Mouse (Mus musculus): ENCODE data around the gene Zfp367. TPM values are rescaled to one million over a fixed set of nuclear protein-coding genes. Genes with fewer than 3 reads are reported as not detected.
A peak's percentile ranks its signal among the peaks of the same experiment; 100 is the strongest.

Gene Zfp367
- polyA plus RNA-seq, 1 experiment from 2014 or later = 27.4 TPM

GRCm38 (mm10) chr13:64178746-64179652 is 26.0 kb upstream of the Zfp367 start:
- 0 out of 2 replicates have a peak, but pooled peaks cover 5% of the 10 kb centered on the region for H3K4me1 ChIP-seq
- ATAC-seq (ENCODE audit: borderline replicate concordance, extremely low read depth, low FRiP score, low TSS enrichment) = no peak
- WGBS = 68% methylated on average over 13 of the region's 13 CpGs
- H3K9me3 ChIP-seq = no peaks in the 10 kb centered on the region
- no peak overlapping the region for H3K4me3 ChIP-seq
- H3K4me2 ChIP-seq = no peak overlapping the region
- no peaks in the 10 kb centered on the region for H3K27me3 ChIP-seq
- H3K36me3 ChIP-seq = peaks cover 10% of the 10 kb centered on the region
- no peak overlapping the region for H3K9ac ChIP-seq
- H3K27ac ChIP-seq = no peak overlapping the region

- H3K36me3 ChIP-seq = peaks cover 14% of the 10 kb centered on the region
- WGBS = 58% methylated on average over 7 of the region's 7 CpGs
- peak; percentile 27; the same call in 1 of the 2 replicates for ATAC-seq (ENCODE audit: borderline replicate concordance, extremely low read depth, low FRiP score, low TSS enrichment)
Measured at GRCm38 (mm10) chr13:64178000-64178399, 25.0 kb upstream of the Zfp367 start.

GRCm38 (mm10) chr13:64169746-64170145 is 16.7 kb upstream of the Zfp367 start:
- Histone ChIP-seq H3K9ac (no peak overlapping the region), H3K27me3 (no peaks in the 10 kb centered on the region), H3K9me3 (peaks cover 43% of the 10 kb centered on the region), H3K36me3 (peaks cover 46% of the 10 kb centered on the region), H3K27ac (no peak overlapping the region), H3K4me3 (no peak overlapping the region), H3K4me2 (no peak overlapping the region), H3K4me1 (no peaks in the 10 kb centered on the region)
- WGBS = 95% methylated on average over 25 of the region's 25 CpGs
- ATAC-seq (ENCODE audit: borderline replicate concordance, extremely low read depth, low FRiP score, low TSS enrichment) = no peak

More at GRCm38 (mm10) chr13:64178000-64178399, 25.0 kb upstream of the Zfp367 start:
- Histone ChIP-seq H3K27me3 (no peaks in the 10 kb centered on the region), H3K9me3 (no peaks in the 10 kb centered on the region), H3K4me2 (no peak overlapping the region), H3K27ac (no peak overlapping the region), H3K4me1 (0 out of 2 replicates have a peak, but pooled peaks cover 5% of the 10 kb centered on the region), H3K4me3 (no peak overlapping the region), H3K9ac (no peak overlapping the region)

- no peaks in the 10 kb centered on the region for H3K27me3 ChIP-seq
- H3K36me3 ChIP-seq = peaks cover 7% of the 10 kb centered on the region; the same call in 1 of the 2 replicates
- H3K4me1 ChIP-seq = peaks cover 11% of the 10 kb centered on the region
- no peak for ATAC-seq (ENCODE audit: borderline replicate concordance, extremely low read depth, low FRiP score, low TSS enrichment)
- peak overlapping the region; percentile 75; the same call in 1 of the 2 replicates for H3K9ac ChIP-seq
- peaks cover 7% of the 10 kb centered on the region; the same call in 1 of the 2 replicates for H3K9me3 ChIP-seq
- WGBS = 32% methylated on average over 13 of the region's 13 CpGs
- H3K4me2 ChIP-seq = peak overlapping the region; percentile 98
- H3K27ac ChIP-seq = no peak overlapping the region
- peak overlapping the region; percentile 90 for H3K4me3 ChIP-seq
Measured at GRCm38 (mm10) chr13:64163147-64163715, 10.2 kb upstream of the Zfp367 start.

GRCm38 (mm10) chr13:64162626-64163025 is 9.6 kb upstream of the Zfp367 start:
- 5% methylated on average over 14 of the region's 14 CpGs for WGBS
- no peak overlapping the region for H3K27ac ChIP-seq
- peak overlapping the region; percentile 90 for H3K4me3 ChIP-seq
- no peaks in the 10 kb centered on the region for H3K27me3 ChIP-seq
- ATAC-seq (ENCODE audit: borderline replicate concordance, extremely low read depth, low FRiP score, low TSS enrichment) = no peak
- 0 out of 2 replicates have a peak, but pooled peaks cover 4% of the 10 kb centered on the region for H3K9me3 ChIP-seq
- H3K4me1 ChIP-seq = peaks cover 11% of the 10 kb centered on the region
- peaks cover 6% of the 10 kb centered on the region; the same call in 1 of the 2 replicates for H3K36me3 ChIP-seq
- H3K4me2 ChIP-seq = peak overlapping the region; percentile 98
- H3K9ac ChIP-seq = peak overlapping the region; percentile 75

- Histone ChIP-seq H3K9ac (peak overlapping the region; percentile 75), H3K4me3 (peak overlapping the region; percentile 90), H3K4me1 (peaks cover 11% of the 10 kb centered on the region), H3K36me3 (peaks cover 2% of the 10 kb centered on the region; the same call in 1 of the 2 replicates), H3K9me3 (no peaks in the 10 kb centered on the region), H3K4me2 (peak overlapping the region; percentile 98), H3K27ac (peak overlapping the region; percentile 85), H3K27me3 (no peaks in the 10 kb centered on the region)
- ATAC-seq (ENCODE audit: borderline replicate concordance, extremely low read depth, low FRiP score, low TSS enrichment) = peak; percentile 71
- WGBS = 0% methylated on average over 69 of the region's 71 CpGs
Measured at GRCm38 (mm10) chr13:64161916-64162611, 9.1 kb upstream of the Zfp367 start.

GRCm38 (mm10) chr13:64161548-64161915 is 8.5 kb upstream of the Zfp367 start, which contains the start of gene Habp4:
TSS of gene Habp4 (plus strand) at chr13:64161824.
- H3K27me3 ChIP-seq = no peaks in the 10 kb centered on the region
- no peaks in the 10 kb centered on the region for H3K9me3 ChIP-seq
- peak within 1 kb of the TSS; percentile 90 for H3K4me3 ChIP-seq
- 0 out of 2 replicates have a peak, but pooled peaks cover 2% of the 10 kb centered on the region for H3K36me3 ChIP-seq
- under 1% methylated on average over 29 of the region's 31 CpGs for WGBS
- H3K9ac ChIP-seq = peak within 1 kb of the TSS; percentile 75
- peaks cover 11% of the 10 kb centered on the region for H3K4me1 ChIP-seq
- H3K4me2 ChIP-seq = peak within 1 kb of the TSS; percentile 98
- peak within 1 kb of the TSS; percentile 85 for H3K27ac ChIP-seq
- peak; percentile 100 for ATAC-seq (ENCODE audit: borderline replicate concordance, extremely low read depth, low FRiP score, low TSS enrichment)

- no peak overlapping the region for H3K27ac ChIP-seq
Measured at GRCm38 (mm10) chr13:64156966-64157365, 4.0 kb upstream of the Zfp367 start.

GRCm38 (mm10) chr13:64155171-64155571 is 2.2 kb upstream of the Zfp367 start:
- WGBS = 6% methylated on average over 1 of the region's 1 CpGs
- Histone ChIP-seq H3K27me3 (no peaks in the 10 kb centered on the region), H3K4me1 (peaks cover 29% of the 10 kb centered on the region), H3K27ac (peak overlapping the region; percentile 81), H3K36me3 (no peaks in the 10 kb centered on the region), H3K9ac (no peak overlapping the region), H3K9me3 (no peaks in the 10 kb centered on the region), H3K4me2 (peak overlapping the region; percentile 9; the same call in 1 of the 2 replicates), H3K4me3 (no peak overlapping the region; the same call in 1 of the 2 replicates)
- ATAC-seq (ENCODE audit: borderline replicate concordance, extremely low read depth, low FRiP score, low TSS enrichment) = no peak

More at GRCm38 (mm10) chr13:64156966-64157365, 4.0 kb upstream of the Zfp367 start:
- Histone ChIP-seq H3K27me3 (no peaks in the 10 kb centered on the region), H3K9me3 (no peaks in the 10 kb centered on the region), H3K9ac (no peak overlapping the region), H3K36me3 (no peaks in the 10 kb centered on the region), H3K4me2 (no peak overlapping the region), H3K4me3 (no peak overlapping the region), H3K4me1 (peaks cover 14% of the 10 kb centered on the region)
- no peak for ATAC-seq (ENCODE audit: borderline replicate concordance, extremely low read depth, low FRiP score, low TSS enrichment)

GRCm38 (mm10) chr13:64154651-64155050 is 1.6 kb upstream of the Zfp367 start:
- Histone ChIP-seq H3K9me3 (no peaks in the 10 kb centered on the region), H3K27me3 (no peaks in the 10 kb centered on the region), H3K4me2 (peak overlapping the region; percentile 9; the same call in 1 of the 2 replicates), H3K27ac (peak overlapping the region; percentile 78), H3K4me1 (peaks cover 34% of the 10 kb centered on the region), H3K36me3 (no peaks in the 10 kb centered on the region), H3K4me3 (no peak overlapping the region; the same call in 1 of the 2 replicates), H3K9ac (no peak overlapping the region)
- WGBS = 56% methylated on average over 2 of the region's 2 CpGs
- ATAC-seq (ENCODE audit: borderline replicate concordance, extremely low read depth, low FRiP score, low TSS enrichment) = no peak

GRCm38 (mm10) chr13:64153751-64154267 is 807 bp upstream of the Zfp367 start:
- peaks cover 40% of the 10 kb centered on the region for H3K4me1 ChIP-seq
- peak overlapping the region; percentile 90 for H3K4me3 ChIP-seq
- no peaks in the 10 kb centered on the region for H3K36me3 ChIP-seq
- peak; percentile 28 for ATAC-seq (ENCODE audit: borderline replicate concordance, extremely low read depth, low FRiP score, low TSS enrichment)
- H3K9ac ChIP-seq = peak overlapping the region; percentile 44
- no peaks in the 10 kb centered on the region for H3K27me3 ChIP-seq
- no peaks in the 10 kb centered on the region for H3K9me3 ChIP-seq
- 1% methylated on average over 18 of the region's 18 CpGs for WGBS
- peak overlapping the region; percentile 84 for H3K4me2 ChIP-seq
- peak overlapping the region; percentile 37 for H3K27ac ChIP-seq
